Mouse (Mus musculus) spleen, adult 2 months (tissue): ENCODE data around the gene Numa1.

ENCODE experiments used
- CTCF ChIP-seq: fragments of 200-500 bp; IDR thresholded peaks from 2 replicates; pipeline ENCODE4 v1.5.1; 2011; ENCODE audit warnings: mild to moderate bottlenecking, inconsistent platforms; ENCODE audit not compliant: insufficient read depth, insufficient read length, insufficient replicate concordance; ENCODE audit errors: extremely low read depth
- POLR2A ChIP-seq: fragments of 200-500 bp; IDR thresholded peaks from 2 replicates; pipeline ENCODE4 v1.6.1; 2011; ENCODE audit warnings: low read depth, low read length, inconsistent platforms

GRCm38 (mm10) chr7:102035534-102035933 lies 101.6 kb downstream of the Numa1 start:
- TF ChIP-seq POLR2A (no peak), CTCF (no peak)
